Mouse (Mus musculus) spleen, adult 2 months (tissue): Measurements from ENCODE around the gene Tsga10.

Experiments used
- CTCF ChIP-seq: fragments of 200-500 bp; IDR thresholded peaks from 2 replicates; pipeline ENCODE4 v1.5.1; 2011; ENCODE audit warnings: mild to moderate bottlenecking, inconsistent platforms; ENCODE audit not compliant: insufficient read depth, insufficient read length, insufficient replicate concordance; ENCODE audit errors: extremely low read depth
- POLR2A ChIP-seq: fragments of 200-500 bp; IDR thresholded peaks from 2 replicates; pipeline ENCODE4 v1.6.1; 2011; ENCODE audit warnings: low read depth, low read length, inconsistent platforms

- TF ChIP-seq POLR2A (no peak), CTCF (no peak)
Observed at GRCm38 (mm10) chr1:37884451-37884850, 18.2 kb upstream of the Tsga10 start.
